Mouse (Mus musculus) frontal cortex, adult 2 months (tissue): ENCODE results near the gene Klf4. TPM values are rescaled to one million over a fixed set of nuclear protein-coding genes. Genes with fewer than 3 reads are reported as not detected.

Source experiments
- DNase-seq, 2 experiments: peaks; one replicate each; pipeline ENCODE4 v3.0.0; 2022; ENCODE audit warnings: low spot score in 1 of 2; ENCODE audit errors: extremely low spot score in 1 of 2
- polyA plus RNA-seq: library from polyadenylated mRNA; depleted of rRNA; stranded (reverse); fragments of >200 nt; gene quantifications from 2 replicates; pipeline ENCODE4 v1.2.3, GENCODE M21; 2012

The Klf4 gene
- polyA plus RNA-seq, 1 experiment: 4.9 TPM

- DNase-seq: peak in 1 of 2 experiments; percentile 63
Measured at GRCm38 (mm10) chr4:55526247-55527115, 5.8 kb downstream of the Klf4 start.

GRCm38 (mm10) chr4:55523921-55524320, 8.3 kb downstream of the Klf4 start:
- DNase-seq: no peak

- DNase-seq: no peak
Measured at GRCm38 (mm10) chr4:55517438-55517837, 14.8 kb downstream of the Klf4 start.

GRCm38 (mm10) chr4:55516048-55516447, 16.2 kb downstream of the Klf4 start:
- DNase-seq: no peak

- peak in 1 of 2 experiments; percentile 78 for DNase-seq
Measured at GRCm38 (mm10) chr4:55514733-55515176, 17.5 kb downstream of the Klf4 start.

GRCm38 (mm10) chr4:55513615-55514279, 18.5 kb downstream of the Klf4 start:
- peak in 1 of 2 experiments; percentile 2 for DNase-seq

- DNase-seq: no peak
Measured at GRCm38 (mm10) chr4:55511389-55511788, 20.9 kb downstream of the Klf4 start.

GRCm38 (mm10) chr4:55508712-55509111, 23.6 kb downstream of the Klf4 start:
- DNase-seq: no peak

- no peak for DNase-seq
Measured at GRCm38 (mm10) chr4:55498621-55499020, 33.6 kb downstream of the Klf4 start.

GRCm38 (mm10) chr4:55496416-55496815, 35.9 kb downstream of the Klf4 start:
- no peak for DNase-seq

GRCm38 (mm10) chr4:55493261-55493660, 39.0 kb downstream of the Klf4 start:
- DNase-seq: no peak

- DNase-seq: no peak
Measured at GRCm38 (mm10) chr4:55489328-55489727, 42.9 kb downstream of the Klf4 start.

GRCm38 (mm10) chr4:55488604-55489003, 43.7 kb downstream of the Klf4 start:
- no peak for DNase-seq

GRCm38 (mm10) chr4:55480322-55480767, 51.9 kb downstream of the Klf4 start:
- DNase-seq: peak in 1 of 2 experiments; percentile 78

GRCm38 (mm10) chr4:55478333-55478732, 53.9 kb downstream of the Klf4 start:
- DNase-seq: no peak

GRCm38 (mm10) chr4:55477933-55478332, 54.3 kb downstream of the Klf4 start:
- DNase-seq: peak in 1 of 2 experiments; percentile 28

GRCm38 (mm10) chr4:55477210-55477759, 55.0 kb downstream of the Klf4 start:
- no peak for DNase-seq
